In the genomic region with DNA sequence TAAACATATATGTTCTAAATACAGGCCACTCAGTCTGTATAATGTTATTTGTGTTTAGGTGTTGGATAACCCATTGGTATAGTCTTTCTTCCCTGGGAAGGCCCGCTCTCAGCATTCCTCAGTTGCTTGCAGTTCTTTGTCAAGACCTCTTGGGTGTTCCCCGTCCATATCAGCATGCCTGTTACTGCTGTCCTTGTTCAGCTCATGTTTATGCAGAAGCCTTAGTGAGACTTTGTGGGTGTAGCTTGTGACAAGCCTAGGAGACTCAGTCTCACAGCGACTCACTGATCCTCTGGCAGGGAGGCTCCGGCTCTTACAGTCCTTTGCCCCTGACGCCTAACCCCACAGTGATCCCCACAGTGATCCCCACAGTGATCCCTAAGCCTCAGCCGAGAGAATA, we compare ENCODE assay signal across 27 mouse cellular contexts. TPM values are rescaled to one million over a fixed set of nuclear protein-coding genes. Genes with fewer than 3 reads are reported as not detected.
DNase-seq lines count a peak whose midpoint lies in the region; ATAC-seq and TF ChIP-seq lines count a peak whose summit lies in the region.
"Had no signal": no experiment of that assay in that cellular context is flagged by ENCODE, and none has a peak within 500 bp of the region (broad histone marks: within the 10 kb centered on the region; RNA-seq: fewer than 3 reads in every experiment).

No protein-coding gene starts in this region.

- H3K36me3 ChIP-seq in intestine, postnatal 0 days (ENCODE audit: control insufficient read depth, insufficient read depth): peaks cover 31% of the 10 kb centered on the region
- 0 out of 2 replicates have a peak, but pooled peaks cover 6% of the 10 kb centered on the region for H3K36me3 ChIP-seq in intestine, embryonic 15.5 days
- H3K36me3 ChIP-seq in midbrain, embryonic 12.5 days: peaks cover 42% of the 10 kb centered on the region
- peaks cover 24% of the 10 kb centered on the region for H3K36me3 ChIP-seq in midbrain, embryonic 15.5 days (replicated peaks)

- H3K9me3 ChIP-seq in intestine, postnatal 0 days (ENCODE audit: control insufficient read depth): no peaks in the 10 kb centered on the region
- H3K9me3 ChIP-seq in intestine, embryonic 15.5 days: no peaks in the 10 kb centered on the region
- no peaks in the 10 kb centered on the region for H3K9me3 ChIP-seq in midbrain, embryonic 12.5 days
- no peaks in the 10 kb centered on the region for H3K9me3 ChIP-seq in midbrain, embryonic 15.5 days
- H3K9me3 ChIP-seq: G1E; heart, embryonic 15.5 days; hindbrain, embryonic 13.5 days; kidney, embryonic 15.5 days; liver, embryonic 12.5 days had no signal

- H3K27me3 ChIP-seq in intestine, postnatal 0 days (replicated peaks; ENCODE audit: control insufficient read depth, insufficient read depth, low read length): no peaks in the 10 kb centered on the region
- H3K27me3 ChIP-seq in intestine, embryonic 15.5 days (replicated peaks): no peaks in the 10 kb centered on the region
- H3K27me3 ChIP-seq in midbrain, embryonic 12.5 days: no peaks in the 10 kb centered on the region
- H3K27me3 ChIP-seq in midbrain, embryonic 15.5 days (replicated peaks): no peaks in the 10 kb centered on the region
- H3K27me3 ChIP-seq: heart, embryonic 15.5 days; hindbrain, embryonic 13.5 days; kidney, embryonic 15.5 days; liver, embryonic 12.5 days had no signal

- ATAC-seq in intestine, postnatal 0 days: no peak
- ATAC-seq in intestine, embryonic 15.5 days: no peak
- ATAC-seq in midbrain, embryonic 12.5 days (ENCODE audit: low FRiP score, low read depth): peak; percentile 78
- ATAC-seq in midbrain, embryonic 15.5 days (replicated peaks): no peak
- ATAC-seq: forebrain, embryonic 16.5 days; liver, embryonic 12.5 days; liver, postnatal 0 days had no signal

- no peak for TF ChIP-seq CTCF in intestine, postnatal 0 days (IDR thresholded peaks at IDR 0.05; ENCODE audit: low read depth)

- H3K27ac ChIP-seq in intestine, postnatal 0 days (ENCODE audit: low read depth, low read length): peak overlapping the region; percentile 7; the same call in 1 of the 2 replicates
- H3K27ac ChIP-seq in intestine, embryonic 15.5 days: no peak overlapping the region
- H3K27ac ChIP-seq in midbrain, embryonic 12.5 days (replicated peaks): peak overlapping the region; percentile 60
- no peak overlapping the region for H3K27ac ChIP-seq in midbrain, embryonic 15.5 days
- H3K27ac ChIP-seq: heart, embryonic 15.5 days; hindbrain, embryonic 13.5 days; kidney, embryonic 15.5 days; liver, embryonic 12.5 days; macrophage; stomach, postnatal 0 days had no signal

- no peak overlapping the region for H3K4me2 ChIP-seq in intestine, postnatal 0 days (replicated peaks; ENCODE audit: low read depth)
- H3K4me2 ChIP-seq in intestine, embryonic 15.5 days (replicated peaks): no peak overlapping the region
- no peak overlapping the region for H3K4me2 ChIP-seq in midbrain, embryonic 12.5 days (replicated peaks)
- H3K4me2 ChIP-seq in midbrain, embryonic 15.5 days: no peak overlapping the region
- H3K4me2 ChIP-seq: heart, embryonic 15.5 days; hindbrain, embryonic 13.5 days; kidney, embryonic 15.5 days; liver, embryonic 12.5 days had no signal

- H3K4me3 ChIP-seq in intestine, postnatal 0 days (ENCODE audit: low read depth, low read length): no peak overlapping the region
- no peak overlapping the region for H3K4me3 ChIP-seq in intestine, embryonic 15.5 days (replicated peaks)
- no peak overlapping the region for H3K4me3 ChIP-seq in midbrain, embryonic 12.5 days
- no peak overlapping the region for H3K4me3 ChIP-seq in midbrain, embryonic 15.5 days
- H3K4me3 ChIP-seq: heart, embryonic 15.5 days; hindbrain, embryonic 13.5 days; kidney, embryonic 15.5 days; liver, embryonic 12.5 days had no signal

- H3K9ac ChIP-seq in intestine, postnatal 0 days (ENCODE audit: low read depth, low read length): no peak overlapping the region
- no peak overlapping the region for H3K9ac ChIP-seq in intestine, embryonic 15.5 days
- no peak overlapping the region for H3K9ac ChIP-seq in midbrain, embryonic 12.5 days (replicated peaks)
- H3K9ac ChIP-seq in midbrain, embryonic 15.5 days: no peak overlapping the region
- H3K9ac ChIP-seq: heart, embryonic 15.5 days; hindbrain, embryonic 13.5 days; kidney, embryonic 15.5 days; liver, embryonic 12.5 days; liver, postnatal 0 days had no signal

- WGBS in intestine, postnatal 0 days: 73% methylated on average over 6 of the region's 6 CpGs
- 62% methylated on average over 6 of the region's 6 CpGs for WGBS in intestine, embryonic 15.5 days
- WGBS in midbrain, embryonic 12.5 days: 43% methylated on average over 6 of the region's 6 CpGs
- WGBS in midbrain, embryonic 15.5 days: 30% methylated on average over 6 of the region's 6 CpGs

- no peaks in the 10 kb centered on the region for H3K4me1 ChIP-seq in intestine, postnatal 0 days (replicated peaks; ENCODE audit: control insufficient read depth, insufficient read depth, low read length)
- no peaks in the 10 kb centered on the region for H3K4me1 ChIP-seq in intestine, embryonic 15.5 days (replicated peaks)
- peaks cover 10% of the 10 kb centered on the region for H3K4me1 ChIP-seq in midbrain, embryonic 12.5 days
- H3K4me1 ChIP-seq in midbrain, embryonic 15.5 days: no peaks in the 10 kb centered on the region
- H3K4me1 ChIP-seq: heart, embryonic 15.5 days; hindbrain, embryonic 13.5 days; kidney, embryonic 15.5 days; liver, embryonic 12.5 days had no signal

- DNase-seq in brain, adult 2 months (ENCODE audit: low read depth, low spot score): peak; percentile 34
- no peak for DNase-seq in gastrocnemius, postnatal 10 days
- DNase-seq in spleen, postnatal 4 days (ENCODE audit: low spot score in 2 of 2): no peak
- DNase-seq: adrenal gland, postnatal 25 days; B cell, adult 2 months; cerebellum, adult 2 months; cerebellum, postnatal 14 days; gastrocnemius, postnatal 14 days; kidney, adult 11 months; kidney, postnatal 25 days; liver, postnatal 0 days; lung, postnatal 10 days; right cerebral cortex, postnatal 25 days; thymus, adult 18-20 months; thymus, postnatal 25 days had no signal

RNA-seq across cellular contexts. Expression of a gene that starts 8.9 kb away (rescaled TPM):
- polyA plus RNA-seq in intestine, postnatal 0 days (2015; fragmentation: Nextera tagmentation; extraction: Ambion mirVana): 13.9 and 14.7 TPM in 2 replicates
- 53.8 and 59.5 TPM in 2 replicates for polyA plus RNA-seq in intestine, embryonic 15.5 days (2015; fragmentation: Nextera tagmentation; extraction: Ambion mirVana)
- polyA plus RNA-seq in midbrain, embryonic 12.5 days (2016; fragmentation: Nextera tagmentation; extraction: Ambion mirVana): 85.9 and 86.1 TPM in 2 replicates
- polyA plus RNA-seq in midbrain, embryonic 15.5 days (2015; fragmentation: Nextera tagmentation; extraction: Ambion mirVana): 19.7 and 21.5 TPM in 2 replicates
- 1 to 10 TPM; 5.5 to 8.5 TPM for total RNA-seq in gastrocnemius, postnatal 10 days (2021)

RNA-seq across cellular contexts. Expression of a gene that starts 23.8 kb away (rescaled TPM):
- polyA plus RNA-seq in intestine, postnatal 0 days (2015; fragmentation: Nextera tagmentation; extraction: Ambion mirVana): 5.0 and 5.8 TPM in 2 replicates
- polyA plus RNA-seq in intestine, embryonic 15.5 days (2015; fragmentation: Nextera tagmentation; extraction: Ambion mirVana): 3.4 and 3.9 TPM in 2 replicates
- 3.4 and 3.5 TPM in 2 replicates for polyA plus RNA-seq in midbrain, embryonic 12.5 days (2016; fragmentation: Nextera tagmentation; extraction: Ambion mirVana)
- 3.3 and 4.3 TPM in 2 replicates for polyA plus RNA-seq in midbrain, embryonic 15.5 days (2015; fragmentation: Nextera tagmentation; extraction: Ambion mirVana)
- 10 to 100 TPM; 16.6 to 16.7 TPM for total RNA-seq in gastrocnemius, postnatal 10 days (2021)

Comparison
In these comparisons a context has a peak if more than half of its experiments do, and no peak if none do; other contexts are left out.
1. H3K27ac ChIP-seq: peak in intestine, postnatal 0 days (single experiment) and midbrain, embryonic 12.5 days (single experiment); none in intestine, embryonic 15.5 days (single experiment) and midbrain, embryonic 15.5 days (single experiment).